Mouse (Mus musculus) ovary, postnatal 14 days (tissue): Measurements from ENCODE around the gene Abhd16a.

Experiments
- DNase-seq: peaks from one replicate; pipeline ENCODE4 v3.0.0; 2022; ENCODE audit warnings: low spot score

Abhd16a gene

GRCm38 (mm10) chr17:35088151-35088550, 912 bp upstream of the Abhd16a start:
- no peak for DNase-seq

- DNase-seq = no peak
Observed at GRCm38 (mm10) chr17:35090166-35090932, 1.3 kb downstream of the Abhd16a start.

- no peak for DNase-seq
Observed at GRCm38 (mm10) chr17:35092403-35093198, 3.5 kb downstream of the Abhd16a start.

- DNase-seq = no peak
Observed at GRCm38 (mm10) chr17:35094475-35095365, 5.7 kb downstream of the Abhd16a start.

GRCm38 (mm10) chr17:35096597-35096996, 7.5 kb downstream of the Abhd16a start:
- DNase-seq = no peak

- no peak for DNase-seq
Observed at GRCm38 (mm10) chr17:35097164-35097655, 8.1 kb downstream of the Abhd16a start.

GRCm38 (mm10) chr17:35100196-35100765, 11.2 kb downstream of the Abhd16a start:
- DNase-seq = no peak

GRCm38 (mm10) chr17:35101161-35101560, 12.1 kb downstream of the Abhd16a start:
- DNase-seq = no peak

GRCm38 (mm10) chr17:35102299-35102698, 13.2 kb downstream of the Abhd16a start:
- DNase-seq = no peak

- no peak for DNase-seq
Observed at GRCm38 (mm10) chr17:35103221-35103690, 14.2 kb downstream of the Abhd16a start.

- no peak for DNase-seq
Observed at GRCm38 (mm10) chr17:35104079-35104478, 15.0 kb downstream of the Abhd16a start.

GRCm38 (mm10) chr17:35104754-35105153, 15.7 kb downstream of the Abhd16a start:
- DNase-seq = no peak

- DNase-seq = no peak
Observed at GRCm38 (mm10) chr17:35105740-35106389, 16.8 kb downstream of the Abhd16a start.

- DNase-seq = no peak
Observed at GRCm38 (mm10) chr17:35106522-35106921, 17.5 kb downstream of the Abhd16a start.

- no peak for DNase-seq
Observed at GRCm38 (mm10) chr17:35108097-35108496, 19.0 kb downstream of the Abhd16a start, which contains the start of gene Ly6g5c. TSS of gene Ly6g5c (plus strand) at chr17:35108279.

GRCm38 (mm10) chr17:35111774-35112173, 22.7 kb downstream of the Abhd16a start:
- DNase-seq = no peak

- no peak for DNase-seq
Observed at GRCm38 (mm10) chr17:35115046-35116019, 26.3 kb downstream of the Abhd16a start, which contains the start of gene Ly6g5b. TSS of gene Ly6g5b (minus strand) at chr17:35115428.

- peak; percentile 41 for DNase-seq
Observed at GRCm38 (mm10) chr17:35120745-35121142, 31.7 kb downstream of the Abhd16a start.

GRCm38 (mm10) chr17:35121143-35121799, 32.2 kb downstream of the Abhd16a start, which contains the start of gene Gpank1:
TSS of gene Gpank1 (plus strand) at chr17:35121455.
- peak; percentile 95 for DNase-seq
